Mouse (Mus musculus) heart, adult 2 months (tissue): ENCODE measurements at regions not wholly inside any gene's neighbourhood (a gene's known extent, or its start where the extent isn't known, plus 50 kb on each side); places are given as distances from the start of the nearest gene placed in this dataset.

Source experiments
- DNase-seq, 2 experiments: peaks; one replicate each; pipeline ENCODE4 v3.0.0; 2021
- H3K27ac ChIP-seq: fragments of 200-600 bp; 2 replicates; pipeline ENCODE4 v1.8.1; 2022
- H3K27me3 ChIP-seq: fragments of 200-500 bp; 2 replicates; pipeline ENCODE4 v1.6.1; 2012; ENCODE audit warnings: mild to moderate bottlenecking, low read length, inconsistent platforms, mixed read lengths; ENCODE audit not compliant: control insufficient read depth, insufficient read depth
- H3K36me3 ChIP-seq: fragments of 200-500 bp; 2 replicates; pipeline ENCODE4 v1.6.1; 2012; ENCODE audit warnings: low read length, inconsistent platforms; ENCODE audit not compliant: control insufficient read depth, insufficient read depth
- H3K4me1 ChIP-seq: fragments of 200-500 bp; 2 replicates; pipeline ENCODE4 v1.6.1; 2011; ENCODE audit warnings: low read length; ENCODE audit not compliant: control insufficient read depth, insufficient read depth
- H3K4me3 ChIP-seq: fragments of 200-600 bp; 2 replicates; pipeline ENCODE4 v1.8.1; 2022
- H3K79me2 ChIP-seq: fragments of 200-500 bp; replicated peaks from 2 replicates; pipeline ENCODE4 v1.6.1; 2012; ENCODE audit warnings: mild to moderate bottlenecking, inconsistent platforms, low read length, moderate library complexity, mixed read lengths; ENCODE audit not compliant: control insufficient read depth, insufficient read depth
- H3K9ac ChIP-seq: fragments of 200-500 bp; 2 replicates; pipeline ENCODE4 v1.6.1; 2012; ENCODE audit warnings: low read depth, mild to moderate bottlenecking, control low read depth, inconsistent platforms, low read length, mixed read lengths
- CTCF ChIP-seq: fragments of 200-600 bp; IDR thresholded peaks from 2 replicates; pipeline ENCODE4 v1.8.1; 2022; ENCODE audit warnings: antibody characterized with exemption, mild to moderate bottlenecking, moderate library complexity
- EP300 ChIP-seq: fragments of 200-500 bp; IDR thresholded peaks from 2 replicates; pipeline ENCODE4 v1.6.1; 2011; ENCODE audit warnings: low read depth, low read length, control low read depth; ENCODE audit not compliant: insufficient read depth
- POLR2A ChIP-seq: fragments of 200-500 bp; IDR thresholded peaks from 2 replicates; pipeline ENCODE4 v1.6.1; 2011; ENCODE audit warnings: mild to moderate bottlenecking, low read depth, low read length, control low read depth; ENCODE audit not compliant: insufficient read depth
- WGBS: fragments of 180-500 bp; shearing (Covaris S2); methylation state at CpG from one replicate; pipeline ENCODE4 v1.1.7; 2018; 5-methylcytosine and 5-hydroxymethylcytosine counted together
- intact Hi-C: fragments of 180-260 bp; cut with DNase I; formaldehyde crosslinking; loops from one replicate; pipeline ENCODE4 v1.15.1; 2025

- Histone ChIP-seq H3K79me2 (no peaks in the 10 kb centered on the region), H3K36me3 (no peaks in the 10 kb centered on the region), H3K4me3 (no peak overlapping the region), H3K27me3 (no peaks in the 10 kb centered on the region), H3K27ac (no peak overlapping the region), H3K9ac (no peak overlapping the region), H3K4me1 (no peaks in the 10 kb centered on the region)
- 74% methylated on average over 2 of the region's 2 CpGs for WGBS
- DNase-seq = no peak
- TF ChIP-seq POLR2A (no peak), CTCF (no peak), EP300 (no peak)
- intact Hi-C loops = no loop called here
Measured at GRCm38 (mm10) chr1:95743334-95743733, 76.0 kb upstream of the St8sia4 start.

- Histone ChIP-seq H3K4me1 (no peaks in the 10 kb centered on the region), H3K27me3 (no peaks in the 10 kb centered on the region), H3K27ac (no peak overlapping the region), H3K36me3 (no peaks in the 10 kb centered on the region), H3K79me2 (no peaks in the 10 kb centered on the region), H3K9ac (no peak overlapping the region), H3K4me3 (no peak overlapping the region)
- WGBS = 46% methylated on average over 2 of the region's 2 CpGs
- no peak for DNase-seq
- intact Hi-C loops = no loop called here
- TF ChIP-seq POLR2A (no peak), CTCF (no peak), EP300 (no peak)
Measured at GRCm38 (mm10) chr1:95719449-95719848, 52.1 kb upstream of the St8sia4 start.

- H3K79me2 ChIP-seq = no peaks in the 10 kb centered on the region
- H3K4me1 ChIP-seq = no peaks in the 10 kb centered on the region
- no peaks in the 10 kb centered on the region for H3K27me3 ChIP-seq
- no peak for TF ChIP-seq POLR2A
- no peak for TF ChIP-seq EP300
- TF ChIP-seq CTCF = no peak
- no peak overlapping the region for H3K9ac ChIP-seq
- no peak overlapping the region for H3K4me3 ChIP-seq
- intact Hi-C loops = no loop called here
- no peak for DNase-seq
- no peak overlapping the region for H3K27ac ChIP-seq
- WGBS = 87% methylated on average over 1 of the region's 1 CpGs
- no peaks in the 10 kb centered on the region for H3K36me3 ChIP-seq
Measured at GRCm38 (mm10) chr1:95718794-95719193, 51.4 kb upstream of the St8sia4 start.
